Mouse (Mus musculus) ES-E14 (cell line): ENCODE results near the gene Zbtb22.
"Not testable (repeated sequence)": the region's sequence is repeated elsewhere in the genome, so short reads cannot be mapped to it uniquely, and the experiment has no call there.

Source experiments
- HCFC1 ChIP-seq: IDR thresholded peaks from 2 replicates; pipeline ENCODE4 v1.6.1; 2012; ENCODE audit warnings: low read length, inconsistent platforms, borderline replicate concordance; ENCODE audit not compliant: insufficient read depth
- ZC3H11A ChIP-seq: IDR thresholded peaks from 2 replicates; pipeline ENCODE4 v1.6.1; 2012; ENCODE audit warnings: low read depth, mild to moderate bottlenecking, inconsistent platforms, low read length, borderline replicate concordance

DNA sequence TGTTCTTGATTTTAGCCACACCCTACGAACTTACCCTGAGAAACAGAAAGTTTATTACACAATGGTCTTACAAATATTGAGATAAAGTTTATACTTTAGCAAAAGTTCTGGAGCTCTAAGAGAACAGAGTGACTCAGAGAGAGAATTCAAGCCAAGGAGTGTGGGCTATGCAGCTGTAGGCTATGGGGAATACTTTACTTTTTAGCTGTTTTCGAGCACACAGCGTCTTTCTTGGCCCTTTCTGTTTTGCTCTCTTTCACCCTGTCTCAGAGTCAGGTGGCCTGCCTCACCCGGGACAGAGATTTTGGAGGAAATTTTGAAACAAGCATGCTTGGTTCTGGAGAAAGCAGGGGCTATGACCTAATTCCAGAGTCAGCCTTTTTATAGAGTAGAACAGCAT is 17.5 kb upstream of the Zbtb22 start:
- not testable (repeated sequence) for TF ChIP-seq ZC3H11A, HCFC1
